Mouse (Mus musculus) midbrain, embryonic 11.5 days (tissue): ENCODE results near the gene Mcm2. TPM values are rescaled to one million over a fixed set of nuclear protein-coding genes. Genes with fewer than 3 reads are reported as not detected.

Experiments used
- ATAC-seq: fragments of 200-750 bp; cut with Nextera tagmentation; 2 replicates; pipeline ENCODE4 v1.8.0; 2017; ENCODE audit warnings: moderate TSS enrichment, moderate library complexity; ENCODE audit not compliant: low FRiP score
- DNase-seq: peaks from one replicate; pipeline ENCODE4 v3.0.0; 2015; ENCODE audit warnings: low spot score; ENCODE audit errors: missing footprints
- H3K27ac ChIP-seq: fragments of 300-500 bp; sonication (generic); 2 replicates; pipeline ENCODE4 v1.5.1; 2014; ENCODE audit warnings: low read depth, low read length
- H3K27me3 ChIP-seq: fragments of 300-500 bp; sonication (generic); 2 replicates; pipeline ENCODE4 v1.6.1; 2014; ENCODE audit warnings: mild to moderate bottlenecking, low read length, moderate library complexity, mixed read lengths; ENCODE audit not compliant: control insufficient read depth, insufficient read depth
- H3K36me3 ChIP-seq: fragments of 300-500 bp; sonication (generic); 2 replicates; pipeline ENCODE4 v1.6.1; 2014; ENCODE audit warnings: mild to moderate bottlenecking, low read length, moderate library complexity, mixed read lengths; ENCODE audit not compliant: control insufficient read depth, insufficient read depth
- H3K4me1 ChIP-seq: fragments of 300-500 bp; sonication (generic); 2 replicates; pipeline ENCODE4 v1.6.1; 2014; ENCODE audit warnings: low read length; ENCODE audit not compliant: control insufficient read depth, insufficient read depth
- H3K4me2 ChIP-seq: fragments of 300-500 bp; sonication (generic); 2 replicates; pipeline ENCODE4 v1.6.1; 2014; ENCODE audit warnings: mild to moderate bottlenecking, moderate library complexity
- H3K4me3 ChIP-seq: fragments of 300-500 bp; sonication (generic); 2 replicates; pipeline ENCODE4 v1.5.1; 2014; ENCODE audit warnings: low read depth, low read length
- H3K9ac ChIP-seq: fragments of 300-500 bp; sonication (generic); 2 replicates; pipeline ENCODE4 v1.6.1; 2014; ENCODE audit warnings: low read length
- H3K9me3 ChIP-seq: fragments of 300-500 bp; sonication (generic); 2 replicates; pipeline ENCODE4 v1.6.1; 2016; ENCODE audit warnings: low read length; ENCODE audit not compliant: control insufficient read depth
- WGBS: fragments of 180-500 bp; shearing (Covaris S2); extraction: QIAGEN DNeasy Blood & Tissue Kit; methylation state at CpG from one replicate; pipeline ENCODE4 v1.1.7; 2014; 5-methylcytosine and 5-hydroxymethylcytosine counted together
- polyA plus RNA-seq: library from polyadenylated mRNA; unstranded; fragments of >200 nt; fragmentation: Nextera tagmentation; extraction: Ambion mirVana; gene quantifications from 2 replicates; pipeline ENCODE4 v1.2.1, GENCODE M21; 2014

Mcm2 gene
- polyA plus RNA-seq, 1 experiment from 2014 or later = 212 TPM

DNA sequence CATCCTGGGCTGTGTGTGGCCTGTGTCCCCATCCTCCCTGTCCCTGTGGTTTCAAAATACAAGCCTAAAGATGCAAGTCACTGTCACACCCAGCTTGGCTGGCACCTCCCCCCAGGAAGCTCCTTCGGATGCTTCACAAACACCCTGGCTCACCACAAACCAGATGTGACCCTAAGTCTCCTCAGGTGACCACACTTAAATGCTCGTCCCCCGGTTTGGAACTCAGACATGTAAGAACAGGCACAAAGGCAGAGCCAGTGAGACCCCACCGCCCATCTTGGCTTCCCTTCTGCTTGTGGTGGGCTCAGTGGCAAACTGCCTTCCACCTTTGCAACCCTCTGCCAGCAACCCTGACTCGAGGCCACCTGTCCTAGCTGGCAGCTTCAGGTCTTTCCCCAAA, 63.5 kb downstream of the Mcm2 start:
- H3K4me1 ChIP-seq = no peaks in the 10 kb centered on the region
- no peak overlapping the region for H3K4me2 ChIP-seq
- no peaks in the 10 kb centered on the region for H3K27me3 ChIP-seq
- WGBS = 74% methylated on average over 5 of the region's 5 CpGs
- no peak overlapping the region for H3K27ac ChIP-seq
- ATAC-seq (no peak), DNase-seq (no peak)
- no peak overlapping the region for H3K4me3 ChIP-seq
- no peaks in the 10 kb centered on the region for H3K9me3 ChIP-seq
- H3K36me3 ChIP-seq = no peaks in the 10 kb centered on the region
- H3K9ac ChIP-seq = no peak overlapping the region

Other genes with a start within 250 kb of the Mcm2 start
- gene Mgll, start 174.4 kb downstream of the Mcm2 start, polyA plus RNA-seq = 1.7 and 2.8 TPM in 2 replicates
- 15.4 and 17.4 TPM in 2 replicates for gene Abtb1, start 56.8 kb downstream of the Mcm2 start, polyA plus RNA-seq
- 118 and 119 TPM in 2 replicates for gene Podxl2, start 23.7 kb downstream of the Mcm2 start, polyA plus RNA-seq
- gene Tpra1, start 3.5 kb upstream of the Mcm2 start, polyA plus RNA-seq = 36.9 and 39.6 TPM in 2 replicates